Mouse (Mus musculus): Measurements from ENCODE around the gene Pp2d1. TPM values are rescaled to one million over a fixed set of nuclear protein-coding genes. Genes with fewer than 3 reads are reported as not detected.

Pp2d1 gene
- polyA plus RNA-seq (2015; fragmentation: Illumina TruSeq; extraction: RNeasy Lipid Tissue Mini Kit (QIAGEN cat#74804); ENCODE audit: insufficient read depth, low read depth, low replicate concordance) = not detected

DNA sequence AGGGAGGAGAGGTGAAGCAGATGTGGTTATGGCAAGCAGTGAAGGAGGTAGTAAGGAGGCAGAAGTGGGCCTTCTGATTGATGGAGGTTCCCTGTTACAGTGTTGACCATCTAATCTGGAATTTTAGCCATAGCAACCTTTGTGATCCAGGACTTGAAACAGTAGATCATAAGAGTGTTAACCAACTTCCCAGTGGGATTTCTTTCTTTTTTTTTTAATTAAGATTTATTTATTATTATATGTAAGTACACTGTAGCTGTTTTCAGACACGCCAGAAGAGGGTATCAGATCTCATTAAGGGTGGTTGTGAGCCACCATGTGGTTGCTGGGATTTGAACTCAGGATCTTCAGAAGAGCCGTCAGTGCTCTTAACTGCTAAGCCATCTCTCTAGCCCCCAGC, at the start of gene Pp2d1:
TSS of gene Pp2d1 (minus strand) at position 101 of the 400 bp plus-strand sequence.

DNA sequence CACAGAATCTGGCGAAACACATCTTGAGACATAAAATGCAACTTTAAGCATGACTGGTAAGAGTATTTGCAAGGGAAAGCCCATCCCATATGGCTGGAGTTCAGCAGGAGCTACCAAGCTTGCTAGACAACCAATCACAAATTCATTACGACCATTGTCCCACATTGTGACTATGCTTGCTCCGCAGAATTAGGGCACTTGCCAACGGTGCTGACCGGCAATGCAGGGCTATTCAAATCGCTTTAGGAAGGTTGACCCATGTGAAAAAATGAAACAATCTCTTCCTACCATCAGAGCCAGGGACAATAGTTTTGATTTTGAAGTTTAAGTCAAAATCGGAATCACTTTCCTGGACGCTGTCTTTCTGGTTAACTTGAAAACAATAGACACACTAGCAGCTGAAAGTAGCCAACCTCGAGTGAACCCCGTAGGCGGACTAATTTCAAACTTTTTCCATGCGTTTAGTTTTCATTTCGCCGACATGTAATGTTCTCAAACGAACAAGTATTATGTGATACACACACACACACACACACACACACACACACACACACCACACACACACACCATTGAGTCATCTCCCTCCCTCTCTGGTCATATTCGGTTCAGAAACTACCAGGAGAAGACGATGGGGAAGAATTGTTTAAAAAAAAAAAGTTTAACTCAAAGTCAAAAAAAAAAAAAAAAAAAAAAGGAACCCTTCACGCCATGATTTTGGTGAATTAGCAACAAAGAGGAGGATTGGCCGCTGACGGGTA, 27.1 kb upstream of the Pp2d1 start, which contains the start of gene Kat2b:
TSS of gene Kat2b (plus strand) at position 701 of the 758 bp plus-strand sequence.

DNA sequence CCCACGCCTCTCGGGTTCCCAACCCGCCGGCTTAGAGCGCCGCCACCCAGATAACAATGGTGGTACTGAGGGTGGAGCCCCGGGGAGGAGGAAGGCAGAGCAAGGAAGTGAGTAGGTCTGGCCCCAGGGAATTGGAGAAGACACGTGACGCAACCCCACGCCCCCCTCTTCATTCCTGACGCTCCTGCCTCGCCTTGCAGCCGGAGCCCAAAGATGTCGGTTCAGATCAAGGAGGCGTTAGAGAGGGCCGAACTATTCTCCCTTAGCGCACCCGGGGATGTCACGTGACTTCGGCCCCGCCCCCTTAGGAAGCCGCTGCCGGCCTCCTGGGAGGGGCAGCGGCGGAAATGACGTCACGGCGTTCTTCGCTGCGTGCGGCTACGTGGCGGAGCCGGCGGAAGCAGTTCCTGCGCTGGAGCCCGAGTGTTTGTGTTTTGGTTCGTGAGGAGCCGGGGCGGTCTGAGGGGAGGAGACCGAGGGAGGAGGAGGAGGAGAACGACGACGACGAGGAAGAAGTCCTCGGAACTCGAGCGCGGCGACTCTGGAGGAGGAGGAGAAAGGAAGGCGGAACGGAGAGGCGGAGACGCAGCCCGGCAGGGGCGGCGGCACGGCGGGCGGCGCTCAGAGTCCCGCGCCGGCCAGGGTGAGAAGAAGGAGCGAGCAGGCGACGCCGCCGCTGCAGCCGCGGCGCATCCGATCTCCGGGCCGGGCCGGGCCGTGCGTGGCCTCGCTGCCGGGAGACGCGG, 60.2 kb downstream of the Pp2d1 start, which contains the start of gene Rab5a:
TSS of gene Rab5a (plus strand) at position 377 of the 746 bp plus-strand sequence.

DNA sequence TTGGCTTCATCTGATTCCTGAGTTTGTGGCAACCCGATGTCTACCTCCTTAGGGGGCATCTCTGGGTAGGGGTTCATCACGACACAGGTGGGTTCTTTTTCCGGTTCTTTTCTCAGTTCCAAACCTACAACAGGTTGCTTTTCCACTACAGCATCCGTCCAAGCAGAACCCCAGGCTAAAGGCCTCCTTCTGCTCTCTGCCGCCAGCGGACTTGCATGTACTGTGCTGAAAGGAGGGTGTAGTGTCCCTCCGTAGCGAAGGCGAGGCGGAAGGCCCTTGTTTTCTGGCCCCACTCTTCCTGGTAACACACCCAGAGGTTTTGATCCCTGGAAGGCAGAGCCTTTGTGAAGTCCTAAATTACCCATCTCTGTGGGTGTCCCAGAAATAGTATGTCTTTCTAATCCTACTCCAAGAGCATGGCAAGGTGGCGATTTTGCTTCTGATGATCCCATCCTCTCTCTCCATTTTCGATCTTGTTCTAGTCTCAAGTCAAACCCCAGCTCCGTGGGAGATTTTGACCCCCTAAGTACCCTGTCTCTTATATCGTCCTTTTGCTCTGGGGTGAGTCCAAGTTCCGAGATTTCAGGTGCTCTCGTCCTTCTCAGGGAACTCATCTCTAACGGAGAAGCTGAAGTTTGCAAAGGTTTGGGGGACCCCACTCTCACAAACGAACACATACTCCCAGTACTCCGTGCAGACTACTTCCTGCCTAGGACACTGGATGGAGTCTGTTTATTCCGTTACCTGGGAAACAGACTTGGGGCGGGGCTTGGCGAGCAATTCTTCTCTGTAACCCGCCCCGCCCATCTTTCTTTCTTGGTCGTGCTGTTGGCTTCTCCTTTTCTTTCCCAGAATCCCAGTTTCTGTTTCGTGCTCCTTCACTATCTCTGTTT, 76.4 kb downstream of the Pp2d1 start, which contains the start of gene Efhb:
TSS of gene Efhb (minus strand) at position 719 of the 893 bp plus-strand sequence.

Other genes starting within 250 kb of the Pp2d1 start
- gene Efhb, start 76.1 kb downstream of the Pp2d1 start, polyA plus RNA-seq (2015; fragmentation: Illumina TruSeq; extraction: RNeasy Lipid Tissue Mini Kit (QIAGEN cat#74804); ENCODE audit: insufficient read depth, low read depth, low replicate concordance) = not detected
- 10.5 TPM for gene Rab5a, start 60.2 kb downstream of the Pp2d1 start, polyA plus RNA-seq (2015; fragmentation: Illumina TruSeq; extraction: RNeasy Lipid Tissue Mini Kit (QIAGEN cat#74804); ENCODE audit: insufficient read depth, low read depth, low replicate concordance)
- gene Kat2b, start 27.4 kb upstream of the Pp2d1 start, polyA plus RNA-seq (2015; fragmentation: Illumina TruSeq; extraction: RNeasy Lipid Tissue Mini Kit (QIAGEN cat#74804); ENCODE audit: insufficient read depth, low read depth, low replicate concordance) = 6.1 TPM
- gene Sgo1, start 149.9 kb upstream of the Pp2d1 start, polyA plus RNA-seq (2015; fragmentation: Illumina TruSeq; extraction: RNeasy Lipid Tissue Mini Kit (QIAGEN cat#74804); ENCODE audit: insufficient read depth, low read depth, low replicate concordance) = 0.87 TPM

Data from pancreas, adult 10 weeks (tissue).